Mouse (Mus musculus) megakaryocyte progenitor cell, adult 5-6 weeks (primary cell): ENCODE measurements at regions not wholly inside any gene's neighbourhood (a gene's known extent, or its start where the extent isn't known, plus 50 kb on each side); places are given as distances from the start of the nearest gene placed in this dataset.

Source experiments
- ATAC-seq: replicated peaks from 2 replicates; pipeline ENCODE4 v1.8.0; 2016; ENCODE audit warnings: mild to moderate bottlenecking, moderate TSS enrichment, inconsistent platforms; ENCODE audit not compliant: poor library complexity

- no peak for ATAC-seq
Observed at GRCm38 (mm10) chr13:57365096-57365495, 469.3 kb upstream of the Trpc7 start.

GRCm38 (mm10) chr13:57364396-57364795 lies 468.6 kb upstream of the Trpc7 start:
- no peak for ATAC-seq

- ATAC-seq, result no peak
Observed at GRCm38 (mm10) chr13:57362563-57362962, 466.8 kb upstream of the Trpc7 start.

- ATAC-seq, result no peak
Observed at GRCm38 (mm10) chr13:57361286-57361685, 465.5 kb upstream of the Trpc7 start.

- ATAC-seq, result no peak
Observed at GRCm38 (mm10) chr13:57354606-57355005, 458.8 kb upstream of the Trpc7 start.

- no peak for ATAC-seq
Observed at GRCm38 (mm10) chr13:57353976-57354375, 458.2 kb upstream of the Trpc7 start.

GRCm38 (mm10) chr13:57350828-57351227 lies 455.0 kb upstream of the Trpc7 start:
- no peak for ATAC-seq

- no peak for ATAC-seq
Observed at GRCm38 (mm10) chr13:57338676-57339075, 442.9 kb upstream of the Trpc7 start.

GRCm38 (mm10) chr13:57336596-57336995 lies 440.8 kb upstream of the Trpc7 start:
- ATAC-seq, result no peak

GRCm38 (mm10) chr13:57332976-57333375 lies 437.2 kb upstream of the Trpc7 start:
- ATAC-seq, result no peak

- ATAC-seq, result no peak
Observed at GRCm38 (mm10) chr13:57331868-57332267, 436.1 kb upstream of the Trpc7 start.

- ATAC-seq, result no peak
Observed at GRCm38 (mm10) chr13:57325306-57325925, 429.6 kb upstream of the Trpc7 start.

GRCm38 (mm10) chr13:57316211-57317005 lies 420.6 kb upstream of the Trpc7 start:
- no peak for ATAC-seq

GRCm38 (mm10) chr13:57314512-57314911 lies 418.7 kb upstream of the Trpc7 start:
- ATAC-seq, result no peak

GRCm38 (mm10) chr13:57313731-57314130 lies 417.9 kb upstream of the Trpc7 start:
- no peak for ATAC-seq

- no peak for ATAC-seq
Observed at GRCm38 (mm10) chr13:57311235-57311634, 415.4 kb upstream of the Trpc7 start.

- ATAC-seq, result no peak
Observed at GRCm38 (mm10) chr13:57309618-57310017, 413.8 kb upstream of the Trpc7 start.

GRCm38 (mm10) chr13:57307971-57308903 lies 412.4 kb upstream of the Trpc7 start:
- ATAC-seq, result no peak

- ATAC-seq, result no peak
Observed at GRCm38 (mm10) chr13:57305586-57305985, 409.8 kb upstream of the Trpc7 start.

GRCm38 (mm10) chr13:57303805-57304204 lies 408.0 kb upstream of the Trpc7 start:
- ATAC-seq, result no peak

- ATAC-seq, result no peak
Observed at GRCm38 (mm10) chr13:57291737-57292490, 396.1 kb upstream of the Trpc7 start.
